8 mouse cellular contexts compared by ENCODE assay signal in the genomic region with DNA sequence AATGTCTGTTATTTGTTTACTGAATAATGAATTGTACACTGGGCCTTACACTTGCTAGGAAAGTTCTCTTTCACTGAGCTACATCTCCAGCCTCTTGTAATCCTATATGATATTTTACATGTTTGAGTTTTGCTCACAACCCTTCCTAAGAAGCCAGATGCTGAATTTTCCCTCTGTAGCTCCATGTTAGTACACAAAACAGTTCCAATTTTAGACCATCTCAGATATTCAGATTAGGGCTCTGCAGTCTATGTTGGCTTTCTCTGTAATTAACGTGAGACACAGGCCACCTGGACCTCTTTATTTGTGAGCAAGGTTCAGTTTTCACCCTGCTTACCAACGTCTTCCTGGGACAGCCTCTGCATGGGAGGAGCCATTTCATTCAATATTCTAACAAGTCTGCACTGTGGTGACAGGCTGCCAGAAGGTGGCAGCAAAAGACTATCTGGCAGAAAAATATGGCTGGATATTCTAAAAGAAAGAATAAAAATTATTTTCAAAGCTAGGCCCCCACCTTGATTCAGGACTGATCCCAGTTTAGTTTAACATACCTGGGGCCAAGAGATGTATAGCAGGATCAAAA.
A peak's percentile ranks its signal among the peaks of the same experiment; 100 is the strongest.
DNase-seq lines count a peak whose midpoint lies in the region; ATAC-seq lines count a peak whose summit lies in the region.

No protein-coding gene starts in this region.

- no peak for ATAC-seq in erythroblast, adult 5-6 weeks (replicated peaks; ENCODE audit: low FRiP score, poor library complexity, severe bottlenecking)

- intact Hi-C loops in heart, postnatal 10 days (cut with DNase I): no loop called here

- peak; percentile 30 for DNase-seq in urinary bladder, postnatal 14 days (ENCODE audit: low spot score)
- no peak for DNase-seq in urinary bladder, adult 2 months (ENCODE audit: low spot score)
- DNase-seq in cerebellum, postnatal 36 days: peak; percentile 12 to 25
- DNase-seq in heart, postnatal 10 days: peak; percentile 15 to 44
- peak; percentile 12 to 65 for DNase-seq in kidney, postnatal 36 days
- peak; percentile 33 for DNase-seq in lung, postnatal 14 days
- DNase-seq in skeletal muscle tissue, adult 2 months (ENCODE audit: low read depth, low spot score): peak; percentile 1
